In genomic region chr9:120304300-120305137, GRCm38 (mm10) we compare ENCODE assay signal across 10 mouse cellular contexts. TPM values are rescaled to one million over a fixed set of nuclear protein-coding genes. Genes with fewer than 3 reads are reported as not detected.
DNase-seq lines count a peak whose midpoint lies in the region; ATAC-seq and TF ChIP-seq lines count a peak whose summit lies in the region.
"Had no signal": no experiment of that assay in that cellular context is flagged by ENCODE, and none has a peak within 500 bp of the region (broad histone marks: within the 10 kb centered on the region; RNA-seq: fewer than 3 reads in every experiment).

No protein-coding gene starts in this region.

- H3K4me1 ChIP-seq in G1E (ENCODE audit: insufficient read depth, low read depth, low read length) = no peaks in the 10 kb centered on the region
- H3K4me1 ChIP-seq in embryonic facial prominence, embryonic 14.5 days (ENCODE audit: control insufficient read depth, insufficient read depth, low read length) = no peaks in the 10 kb centered on the region
- H3K4me1 ChIP-seq in hindbrain, embryonic 10.5 days (replicated peaks) = peaks cover 21% of the 10 kb centered on the region
- peaks cover 18% of the 10 kb centered on the region for H3K4me1 ChIP-seq in limb, embryonic 15.5 days

- DNase-seq in cerebellum, adult 18-20 months = peak; percentile 40 to 63
- no peak for DNase-seq in G1E (ENCODE audit: low spot score)
- DNase-seq in embryonic facial prominence, embryonic 14.5 days (ENCODE audit: low spot score) = no peak
- peak; percentile 24 for DNase-seq in hindbrain, embryonic 10.5 days (ENCODE audit: low spot score)
- DNase-seq in right cerebral cortex, adult 18-20 months = peak; percentile 39

- H3K4me2 ChIP-seq in embryonic facial prominence, embryonic 14.5 days (ENCODE audit: low read depth, low read length) = peak overlapping the region; percentile 98
- H3K4me2 ChIP-seq in limb, embryonic 15.5 days = peak overlapping the region; percentile 91

- no peak for TF ChIP-seq CTCF in G1E (IDR thresholded peaks at IDR 0.05; ENCODE audit: low read depth, low read length)

- H3K27me3 ChIP-seq in G1E (ENCODE audit: insufficient read depth, low read length) = no peaks in the 10 kb centered on the region; the same call in 1 of the 2 replicates
- peaks cover 55% of the 10 kb centered on the region for H3K27me3 ChIP-seq in embryonic facial prominence, embryonic 14.5 days (replicated peaks; ENCODE audit: control insufficient read depth, insufficient read depth, low read length)
- peaks cover 67% of the 10 kb centered on the region for H3K27me3 ChIP-seq in hindbrain, embryonic 10.5 days (ENCODE audit: insufficient read depth, poor library complexity, severe bottlenecking)
- H3K27me3 ChIP-seq in limb, embryonic 15.5 days = peaks cover 73% of the 10 kb centered on the region

- H3K4me3 ChIP-seq in G1E (ENCODE audit: low read depth, low read length) = peak overlapping the region; percentile 16; the same call in 1 of the 2 replicates
- H3K4me3 ChIP-seq in embryonic facial prominence, embryonic 14.5 days (ENCODE audit: low read depth, low read length) = peak overlapping the region; percentile 55
- H3K4me3 ChIP-seq in hindbrain, embryonic 10.5 days = peak overlapping the region; percentile 65
- peak overlapping the region; percentile 55 for H3K4me3 ChIP-seq in limb, embryonic 15.5 days
- H3K4me3 ChIP-seq: myocyte had no signal

- peak overlapping the region; percentile 56; the same call in 1 of the 2 replicates for H3K9ac ChIP-seq in embryonic facial prominence, embryonic 14.5 days (ENCODE audit: low read depth, low read length)
- H3K9ac ChIP-seq in limb, embryonic 15.5 days = 0 out of 2 replicates have a peak overlapping the region, but pooled peaks have one; percentile 4

- 3% methylated on average over 38 of the region's 54 CpGs for WGBS in embryonic facial prominence, embryonic 14.5 days
- 3% methylated on average over 54 of the region's 54 CpGs for WGBS in hindbrain, embryonic 10.5 days
- WGBS in limb, embryonic 15.5 days = 3% methylated on average over 50 of the region's 54 CpGs

- no peaks in the 10 kb centered on the region for H3K36me3 ChIP-seq in G1E (replicated peaks)
- no peaks in the 10 kb centered on the region for H3K36me3 ChIP-seq in embryonic facial prominence, embryonic 14.5 days (ENCODE audit: control insufficient read depth, insufficient read depth, low read length)
- no peaks in the 10 kb centered on the region for H3K36me3 ChIP-seq in hindbrain, embryonic 10.5 days
- no peaks in the 10 kb centered on the region for H3K36me3 ChIP-seq in limb, embryonic 15.5 days

- H3K9me3 ChIP-seq in G1E (replicated peaks) = peaks cover 27% of the 10 kb centered on the region
- H3K9me3 ChIP-seq in embryonic facial prominence, embryonic 14.5 days (ENCODE audit: control insufficient read depth, low read length) = 0 out of 2 replicates have a peak, but pooled peaks cover 4% of the 10 kb centered on the region
- peaks cover 9% of the 10 kb centered on the region; the same call in 1 of the 2 replicates for H3K9me3 ChIP-seq in hindbrain, embryonic 10.5 days
- H3K9me3 ChIP-seq in limb, embryonic 15.5 days = no peaks in the 10 kb centered on the region

- no peak; the same call in 1 of the 2 replicates for ATAC-seq in cerebellum, adult (ENCODE audit: insufficient number of reproducible peaks, low FRiP score, low TSS enrichment)
- no peak for ATAC-seq in G1E (ENCODE audit: extremely low read depth, insufficient number of reproducible peaks, low FRiP score, poor library complexity, severe bottlenecking)
- no peak for ATAC-seq in embryonic facial prominence, embryonic 14.5 days (ENCODE audit: low read depth)
- no peak for ATAC-seq in limb, embryonic 15.5 days (ENCODE audit: insufficient number of reproducible peaks, low FRiP score, low TSS enrichment, low read depth)
- no peak for ATAC-seq in megakaryocyte, adult 5-6 weeks (ENCODE audit: poor library complexity, severe bottlenecking)

- H3K27ac ChIP-seq in embryonic facial prominence, embryonic 14.5 days (replicated peaks; ENCODE audit: low read depth, low read length) = no peak overlapping the region
- H3K27ac ChIP-seq in hindbrain, embryonic 10.5 days = peak overlapping the region; percentile 73
- no peak overlapping the region for H3K27ac ChIP-seq in limb, embryonic 15.5 days

RNA-seq across cellular contexts. Expression of gene Myrip, which starts 3.2 kb away (rescaled TPM):
- total RNA-seq in G1E (2014; fragmentation: Nextera tagmentation) = not detected in 2 replicates
- total RNA-seq in G1E (2017) = 0.05 and 0.23 TPM in 2 replicates
- not detected in 2 replicates for polyA plus RNA-seq in G1E (2012)
- polyA plus RNA-seq in embryonic facial prominence, embryonic 14.5 days (2014; fragmentation: Nextera tagmentation; extraction: Ambion mirVana) = 0.68 and 0.72 TPM in 2 replicates
- polyA plus RNA-seq in hindbrain, embryonic 10.5 days (2016; fragmentation: Nextera tagmentation; extraction: Ambion mirVana) = 0.76 and 0.80 TPM in 2 replicates
- polyA plus RNA-seq in limb, embryonic 15.5 days (2015; fragmentation: Nextera tagmentation; extraction: Ambion mirVana) = 0.45 TPM in 2 replicates
- 0.46 TPM in 1 of 2 replicates, not detected in the other for total RNA-seq in megakaryocyte, adult 5-6 weeks (2015)
- not detected in 2 replicates for total RNA-seq in megakaryocyte, adult 5-6 weeks (2017)
- polyA plus RNA-seq: C2C12 had no signal

Comparison
In these comparisons a context has a peak if more than half of its experiments do, and no peak if none do; other contexts are left out.
1. DNase-seq: peak in cerebellum, adult 18-20 months (2 of 2), hindbrain, embryonic 10.5 days (single experiment) and right cerebral cortex, adult 18-20 months (single experiment); none in G1E (single experiment) and embryonic facial prominence, embryonic 14.5 days (single experiment).
2. Peak in every context shown above with its lines, with median percentiles within 50 percentile points of each other: H3K4me3 ChIP-seq.